In the genomic region with DNA sequence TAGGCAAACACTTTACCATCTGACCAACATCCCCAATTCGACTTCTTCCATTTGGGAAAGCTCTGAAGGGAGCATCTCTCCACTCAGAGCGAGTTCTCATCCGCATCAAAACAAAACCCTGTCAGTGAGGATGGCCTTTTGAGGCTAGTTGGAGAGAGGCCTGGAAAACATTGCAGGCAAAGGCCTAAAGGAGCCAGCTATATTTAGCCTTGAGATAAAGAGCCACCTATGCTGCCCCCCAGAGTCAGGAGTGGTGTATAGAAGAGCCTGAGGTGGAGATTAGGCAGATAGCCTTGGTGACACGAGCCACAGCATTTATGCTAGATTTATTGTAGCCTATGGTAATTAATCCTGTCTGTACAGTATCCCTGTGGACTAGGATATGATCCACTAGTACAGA, we compare ENCODE assay signal across 10 mouse cellular contexts. TPM values are rescaled to one million over a fixed set of nuclear protein-coding genes. Genes with fewer than 3 reads are reported as not detected.
A peak's percentile ranks its signal among the peaks of the same experiment; 100 is the strongest.
DNase-seq lines count a peak whose midpoint lies in the region; ATAC-seq and TF ChIP-seq lines count a peak whose summit lies in the region.
"Had no signal": no experiment of that assay in that cellular context is flagged by ENCODE, and none has a peak within 500 bp of the region (broad histone marks: within the 10 kb centered on the region; RNA-seq: fewer than 3 reads in every experiment).

No protein-coding gene starts in this region.

- peak; percentile 72 for DNase-seq in gastrocnemius, adult 18-20 months (ENCODE audit: low spot score)
- DNase-seq in gastrocnemius, postnatal 10 days = no peak
- peak; percentile 31 for DNase-seq in MEL (ENCODE audit: low read depth, low spot score)
- peak; percentile 79 to 81 for DNase-seq in cerebellum, postnatal 10 days
- peak; percentile 14 for DNase-seq in hindbrain, embryonic 10.5 days (ENCODE audit: low spot score)
- DNase-seq in lung, postnatal 36 days = peak; percentile 52
- no peak for DNase-seq in frontal cortex, postnatal 14 days (ENCODE audit: low spot score in 2 of 2)

- no peak; the same call in 1 of the 2 replicates for TF ChIP-seq RAD21 in MEL (IDR thresholded peaks at IDR 0.05; ENCODE audit: low read depth, low read length)

- peak; percentile 14 to 37 (median 17); a peak in 4 of 6 replicates for TF ChIP-seq CTCF in MEL (IDR thresholded peaks at IDR 0.05 in 2 of 3, conservative IDR thresholded peaks at IDR 0.05 in 1 of 3; ENCODE audit: control insufficient read depth in 1 of 3, insufficient read depth in 1 of 3, low read depth in 2 of 3, low read length in 3 of 3, poor library complexity in 1 of 3, severe bottlenecking in 1 of 3)

- H3K9me3 ChIP-seq in MEL (replicated peaks; ENCODE audit: insufficient read depth, low read length) = no peaks in the 10 kb centered on the region
- no peaks in the 10 kb centered on the region for H3K9me3 ChIP-seq in hindbrain, embryonic 10.5 days

- no peak for TF ChIP-seq POLR2A in MEL (IDR thresholded peaks at IDR 0.05; ENCODE audit: control insufficient read depth in 1 of 2, insufficient read depth in 1 of 2, low read depth in 1 of 2, low read length in 2 of 2, poor library complexity in 1 of 2)

- peaks cover 4 to 11% of the 10 kb centered on the region in 2 experiments; a peak in 3 of 4 replicates for H3K4me1 ChIP-seq in MEL (ENCODE audit: control insufficient read depth in 1 of 2, insufficient read depth in 2 of 2, low read length in 2 of 2)
- peaks cover 25% of the 10 kb centered on the region for H3K4me1 ChIP-seq in hindbrain, embryonic 10.5 days (replicated peaks)

- no peak overlapping the region for H3K4me3 ChIP-seq in MEL (ENCODE audit: control insufficient read depth in 1 of 2, insufficient read depth in 1 of 2, low read depth in 2 of 2, low read length in 2 of 2)
- H3K4me3 ChIP-seq in hindbrain, embryonic 10.5 days = no peak overlapping the region

- WGBS in hindbrain, embryonic 10.5 days = 73% methylated on average over 4 of the region's 4 CpGs

- H3K36me3 ChIP-seq in MEL (ENCODE audit: control insufficient read depth in 1 of 2, insufficient read depth in 2 of 2, low read length in 2 of 2) = no peaks in the 10 kb centered on the region; a peak in 2 of 4 replicates
- H3K36me3 ChIP-seq in hindbrain, embryonic 10.5 days = no peaks in the 10 kb centered on the region

- H3K27me3 ChIP-seq in MEL (ENCODE audit: control insufficient read depth in 1 of 2, insufficient read depth in 2 of 2, low read length in 2 of 2) = no peaks in the 10 kb centered on the region
- H3K27me3 ChIP-seq in hindbrain, embryonic 10.5 days (ENCODE audit: insufficient read depth, poor library complexity, severe bottlenecking) = peaks cover 6% of the 10 kb centered on the region; the same call in 1 of the 2 replicates

- no peak for ATAC-seq in activated CD4-positive, CD25-positive, alpha-beta regulatory T cell, adult 4 months
- ATAC-seq: Patski had no signal

- no peak for TF ChIP-seq EP300 in MEL (IDR thresholded peaks at IDR 0.05; ENCODE audit: low read depth in 1 of 2, low read length in 2 of 2)

- no peak overlapping the region for H3K27ac ChIP-seq in MEL (ENCODE audit: control insufficient read depth, low read depth, low read length)
- no peak overlapping the region for H3K27ac ChIP-seq in hindbrain, embryonic 10.5 days

- H3K79me2 ChIP-seq in MEL (ENCODE audit: control insufficient read depth, insufficient read depth, low read length, poor library complexity) = peaks cover 4% of the 10 kb centered on the region; the same call in 1 of the 2 replicates

- H3K9ac ChIP-seq in MEL (ENCODE audit: control insufficient read depth, low read depth, low read length, poor library complexity, severe bottlenecking) = no peak overlapping the region

TF ChIP-seq in MEL, 35 proteins besides CTCF, POLR2A, EP300 and RAD21:
- no peak for TF ChIP-seq RCOR1 (IDR thresholded peaks at IDR 0.05; ENCODE audit: low read depth, low read length)
- 0 out of 2 replicates have a peak, but pooled peaks have one; percentile 16 for TF ChIP-seq GATA1 (IDR thresholded peaks at IDR 0.05; ENCODE audit: low read depth, low read length)
- TF ChIP-seq MEF2A (IDR thresholded peaks at IDR 0.05; ENCODE audit: extremely low read depth, insufficient replicate concordance, low read depth, low read length, poor library complexity, severe bottlenecking) = 0 out of 2 replicates have a peak, but pooled peaks have one; percentile 62
TF ChIP-seq in MEL: peak in this region for 2.

RNA-seq across cellular contexts. Expression of gene Krba1, which starts 1.9 kb away (rescaled TPM):
- total RNA-seq in gastrocnemius, adult 18-20 months (2021) = 10 to 100 TPM; 15.9 to 18.3 TPM
- 10 to 100 TPM; 12.3 to 16.1 TPM for total RNA-seq in gastrocnemius, postnatal 10 days (2021)
- total RNA-seq in MEL (2012; rRNA removed) = 4.8 and 4.9 TPM in 2 replicates
- 1 to 10 TPM in 1 of 2 experiments, not detected in 1; 8.7 TPM for polyA plus RNA-seq in MEL (2012; ENCODE audit: insufficient read depth in 1 of 2, insufficient read length in 2 of 2, low read depth in 1 of 2, low replicate concordance in 2 of 2, missing spikeins in 1 of 2)
- 27.7 and 28.1 TPM in 2 replicates for polyA plus RNA-seq in hindbrain, embryonic 10.5 days (2016; fragmentation: Nextera tagmentation; extraction: Ambion mirVana)
- 10 to 100 TPM in 1 of 2 experiments, 1 to 10 TPM in 1; 9.8 to 11.1 TPM for polyA plus RNA-seq in activated CD4-positive, CD25-positive, alpha-beta regulatory T cell, adult 4 months (2017; shearing (Covaris generic))

RNA-seq across cellular contexts. Expression of gene Zfp467, which starts 48.3 kb away (rescaled TPM):
- total RNA-seq in gastrocnemius, adult 18-20 months (2021) = 10 to 100 TPM; 50.1 to 57.1 TPM
- total RNA-seq in gastrocnemius, postnatal 10 days (2021) = 10 to 100 TPM; 17.6 to 20.1 TPM
- 0.85 and 1.0 TPM in 2 replicates for total RNA-seq in MEL (2012; rRNA removed)
- polyA plus RNA-seq in MEL (2012; ENCODE audit: insufficient read depth in 1 of 2, insufficient read length in 2 of 2, low read depth in 1 of 2, low replicate concordance in 2 of 2, missing spikeins in 1 of 2) = 1 to 10 TPM in 1 of 2 experiments, not detected in 1; 5.7 TPM
- 12.4 and 16.2 TPM in 2 replicates for polyA plus RNA-seq in hindbrain, embryonic 10.5 days (2016; fragmentation: Nextera tagmentation; extraction: Ambion mirVana)
- 1 to 10 TPM; 7.4 to 9.7 TPM for polyA plus RNA-seq in activated CD4-positive, CD25-positive, alpha-beta regulatory T cell, adult 4 months (2017; shearing (Covaris generic))

RNA-seq across cellular contexts. Expression of gene Sspo, which starts 50.7 kb away (rescaled TPM):
- total RNA-seq in gastrocnemius, adult 18-20 months (2021) = under 1 TPM; 0.19 to 0.71 TPM
- under 1 TPM; 0.16 to 0.27 TPM for total RNA-seq in gastrocnemius, postnatal 10 days (2021)
- total RNA-seq in MEL (2012; rRNA removed) = not detected in 2 replicates
- polyA plus RNA-seq in MEL (2012; ENCODE audit: insufficient read depth in 1 of 2, insufficient read length in 2 of 2, low read depth in 1 of 2, low replicate concordance in 2 of 2, missing spikeins in 1 of 2) = not detected
- polyA plus RNA-seq in hindbrain, embryonic 10.5 days (2016; fragmentation: Nextera tagmentation; extraction: Ambion mirVana) = 0.50 and 0.64 TPM in 2 replicates
- under 1 TPM; 0.04 to 0.55 TPM for polyA plus RNA-seq in activated CD4-positive, CD25-positive, alpha-beta regulatory T cell, adult 4 months (2017; shearing (Covaris generic))
- total RNA-seq: neutrophil, adult 5-6 weeks had no signal

Comparison
In these comparisons a context has a peak if more than half of its experiments do, and no peak if none do; other contexts are left out.
1. DNase-seq: peak in gastrocnemius, adult 18-20 months (single experiment), MEL (single experiment), cerebellum, postnatal 10 days (2 of 2), hindbrain, embryonic 10.5 days (single experiment) and lung, postnatal 36 days (single experiment); none in gastrocnemius, postnatal 10 days (single experiment) and frontal cortex, postnatal 14 days (0 of 2).